Mouse (Mus musculus) stomach, postnatal 0 days (tissue): Measurements from ENCODE around the gene Frrs1l. TPM values are rescaled to one million over a fixed set of nuclear protein-coding genes. Genes with fewer than 3 reads are reported as not detected.

Experiments used
- ATAC-seq: fragments of 200-750 bp; cut with Nextera tagmentation; 2 replicates; pipeline ENCODE4 v1.8.0; 2017; ENCODE audit not compliant: low FRiP score, low TSS enrichment
- DNase-seq: peaks from one replicate; pipeline ENCODE4 v3.0.0-alpha.2; 2016; ENCODE audit warnings: low spot score
- H3K27ac ChIP-seq: fragments of 300-500 bp; sonication (generic); replicated peaks from 2 replicates; pipeline ENCODE4 v1.5.1; 2014; ENCODE audit warnings: mild to moderate bottlenecking, control low read depth
- H3K27me3 ChIP-seq: fragments of 300-500 bp; sonication (generic); 2 replicates; pipeline ENCODE4 v1.6.1; 2014; ENCODE audit warnings: low read length; ENCODE audit not compliant: control insufficient read depth, insufficient read depth
- H3K36me3 ChIP-seq: fragments of 300-500 bp; sonication (generic); 2 replicates; pipeline ENCODE4 v1.6.1; 2014; ENCODE audit warnings: low read length, mixed read lengths; ENCODE audit not compliant: control insufficient read depth, insufficient read depth
- H3K4me1 ChIP-seq: fragments of 300-500 bp; sonication (generic); replicated peaks from 2 replicates; pipeline ENCODE4 v1.6.1; 2014; ENCODE audit warnings: antibody characterized with exemption; ENCODE audit not compliant: control insufficient read depth, insufficient read depth
- H3K4me2 ChIP-seq: fragments of 300-500 bp; sonication (generic); replicated peaks from 2 replicates; pipeline ENCODE4 v1.6.1; 2014; ENCODE audit warnings: low read depth, mild to moderate bottlenecking, control low read depth, moderate library complexity
- H3K4me3 ChIP-seq: fragments of 300-500 bp; sonication (generic); 2 replicates; pipeline ENCODE4 v1.5.1; 2014; ENCODE audit warnings: low read depth, low read length, control low read depth
- H3K9ac ChIP-seq: fragments of 300-500 bp; sonication (generic); 2 replicates; pipeline ENCODE4 v1.6.1; 2014; ENCODE audit warnings: mild to moderate bottlenecking, low read length, control low read depth, mixed read lengths
- H3K9me3 ChIP-seq: fragments of 300-500 bp; sonication (generic); 2 replicates; pipeline ENCODE4 v1.6.1; 2016; ENCODE audit warnings: low read length; ENCODE audit not compliant: control insufficient read depth
- CTCF ChIP-seq: IDR thresholded peaks from 2 replicates; pipeline ENCODE4 v1.5.1; 2016; ENCODE audit warnings: antibody characterized with exemption, low read depth, mild to moderate bottlenecking, moderate library complexity
- EP300 ChIP-seq: optimal IDR thresholded peaks from 2 replicates; pipeline ENCODE3; 2016; ENCODE audit warnings: antibody characterized with exemption
- WGBS: fragments of 180-500 bp; shearing (Covaris S2); extraction: QIAGEN DNeasy Blood & Tissue Kit; methylation state at CpG from one replicate; pipeline ENCODE4 v1.1.7; 2014; 5-methylcytosine and 5-hydroxymethylcytosine counted together
- polyA plus RNA-seq: library from polyadenylated mRNA; unstranded; fragments of >200 nt; fragmentation: Nextera tagmentation; extraction: Ambion mirVana; gene quantifications from 2 replicates; pipeline ENCODE4 v1.2.1, GENCODE M21; 2015

The Frrs1l gene
- polyA plus RNA-seq, 1 experiment from 2014 or later, result 0.21 TPM

GRCm38 (mm10) chr4:56946180-56946579, 44.0 kb downstream of the Frrs1l start:
- peak; percentile 30; the same call in 1 of the 2 replicates for ATAC-seq
- no peaks in the 10 kb centered on the region for H3K27me3 ChIP-seq
- DNase-seq, result no peak
- H3K27ac ChIP-seq, result peak overlapping the region; percentile 95
- H3K4me1 ChIP-seq, result peaks cover 7% of the 10 kb centered on the region; the same call in 1 of the 2 replicates
- H3K36me3 ChIP-seq, result no peaks in the 10 kb centered on the region
- H3K9me3 ChIP-seq, result no peaks in the 10 kb centered on the region
- H3K9ac ChIP-seq, result peak overlapping the region; percentile 86
- H3K4me2 ChIP-seq, result peak overlapping the region; percentile 93
- TF ChIP-seq CTCF (no peak), EP300 (no peak)
- peak overlapping the region; percentile 86 for H3K4me3 ChIP-seq
- WGBS, result under 1% methylated on average over 14 of the region's 14 CpGs

GRCm38 (mm10) chr4:56944286-56944685, 45.9 kb downstream of the Frrs1l start:
- no peaks in the 10 kb centered on the region for H3K9me3 ChIP-seq
- 0 out of 2 replicates have a peak overlapping the region, but pooled peaks have one; percentile 3 for H3K4me2 ChIP-seq
- no peak overlapping the region for H3K27ac ChIP-seq
- peaks cover 7% of the 10 kb centered on the region; the same call in 1 of the 2 replicates for H3K4me1 ChIP-seq
- H3K9ac ChIP-seq, result no peak overlapping the region
- TF ChIP-seq EP300 (no peak), CTCF (no peak)
- 22% methylated on average over 4 of the region's 4 CpGs for WGBS
- DNase-seq, result no peak
- H3K36me3 ChIP-seq, result no peaks in the 10 kb centered on the region
- H3K27me3 ChIP-seq, result no peaks in the 10 kb centered on the region
- H3K4me3 ChIP-seq, result no peak overlapping the region
- ATAC-seq, result no peak

GRCm38 (mm10) chr4:56943258-56943657, 46.9 kb downstream of the Frrs1l start:
- no peaks in the 10 kb centered on the region for H3K9me3 ChIP-seq
- no peak overlapping the region for H3K4me3 ChIP-seq
- TF ChIP-seq CTCF (no peak), EP300 (no peak)
- WGBS, result 53% methylated on average over 1 of the region's 1 CpGs
- no peak overlapping the region for H3K9ac ChIP-seq
- no peaks in the 10 kb centered on the region for H3K36me3 ChIP-seq
- no peak overlapping the region for H3K27ac ChIP-seq
- peaks cover 7% of the 10 kb centered on the region; the same call in 1 of the 2 replicates for H3K4me1 ChIP-seq
- H3K27me3 ChIP-seq, result no peaks in the 10 kb centered on the region
- no peak for ATAC-seq
- no peak overlapping the region for H3K4me2 ChIP-seq
- no peak for DNase-seq

- TF ChIP-seq EP300 (no peak), CTCF (no peak)
- WGBS, result 45% methylated on average over 1 of the region's 1 CpGs
- Histone ChIP-seq H3K9ac (no peak overlapping the region), H3K4me1 (peaks cover 7% of the 10 kb centered on the region; the same call in 1 of the 2 replicates), H3K4me3 (no peak overlapping the region), H3K4me2 (no peak overlapping the region), H3K36me3 (no peaks in the 10 kb centered on the region), H3K27me3 (no peaks in the 10 kb centered on the region), H3K9me3 (no peaks in the 10 kb centered on the region), H3K27ac (no peak overlapping the region)
- no peak for ATAC-seq
- no peak for DNase-seq
These were observed 47.6 kb downstream of the Frrs1l start for GRCm38 (mm10) chr4:56942567-56942966.

- Histone ChIP-seq H3K27ac (no peak overlapping the region), H3K4me2 (no peak overlapping the region), H3K4me3 (no peak overlapping the region), H3K9ac (no peak overlapping the region), H3K9me3 (no peaks in the 10 kb centered on the region), H3K4me1 (peaks cover 7% of the 10 kb centered on the region; the same call in 1 of the 2 replicates), H3K27me3 (no peaks in the 10 kb centered on the region), H3K36me3 (no peaks in the 10 kb centered on the region)
- WGBS, result 75% methylated on average over 4 of the region's 4 CpGs
- no peak for ATAC-seq
- TF ChIP-seq CTCF (no peak), EP300 (no peak)
- no peak for DNase-seq
These were observed 48.7 kb downstream of the Frrs1l start for GRCm38 (mm10) chr4:56941481-56941880.

- no peak for DNase-seq
- Histone ChIP-seq H3K36me3 (peaks cover 7% of the 10 kb centered on the region; the same call in 1 of the 2 replicates), H3K4me2 (no peak overlapping the region), H3K4me1 (no peaks in the 10 kb centered on the region), H3K27me3 (no peaks in the 10 kb centered on the region), H3K4me3 (no peak overlapping the region), H3K27ac (no peak overlapping the region), H3K9me3 (no peaks in the 10 kb centered on the region), H3K9ac (no peak overlapping the region)
- ATAC-seq, result peak; percentile 56; the same call in 1 of the 2 replicates
- 27% methylated on average over 6 of the region's 6 CpGs for WGBS
- TF ChIP-seq EP300, result no peak
- TF ChIP-seq CTCF, result no peak
These were observed 53.1 kb downstream of the Frrs1l start for GRCm38 (mm10) chr4:56937136-56937535.
